Mouse (Mus musculus) adrenal gland, postnatal 25 days (tissue): ENCODE data around the gene Sec16b. TPM values are rescaled to one million over a fixed set of nuclear protein-coding genes. Genes with fewer than 3 reads are reported as not detected.

Experiments used
- DNase-seq: peaks from one replicate; pipeline ENCODE4 v3.0.0; 2021; ENCODE audit warnings: mixed read lengths
- total RNA-seq: library from RNA; stranded (reverse); gene quantifications from 2 replicates; pipeline ENCODE4 v1.2.3, GENCODE M21; 2021

Sec16b gene
- total RNA-seq, 1 experiment from 2014 or later = 0.58 TPM

DNA sequence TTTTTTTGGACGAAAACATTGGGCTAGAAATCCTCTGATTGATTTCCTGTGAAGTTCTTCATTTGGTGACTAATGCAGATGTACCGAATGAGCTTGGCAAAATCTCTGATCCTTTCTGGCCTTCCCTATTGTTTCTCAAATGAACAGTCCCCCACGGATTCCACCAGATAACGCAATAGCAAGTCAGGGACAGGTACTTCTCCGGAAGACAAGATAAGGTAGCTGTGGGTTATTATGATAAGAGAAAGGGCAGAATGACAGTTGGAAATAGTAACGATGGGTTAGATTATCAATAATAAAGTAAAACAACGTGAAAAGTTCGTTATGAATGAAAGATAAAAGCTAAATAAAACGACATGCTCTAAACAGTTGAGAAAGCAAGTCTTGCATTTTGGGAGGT lies 7.0 kb downstream of the Sec16b start:
- no peak for DNase-seq

- DNase-seq = no peak
Observed at GRCm38 (mm10) chr1:157514298-157514697, 7.8 kb downstream of the Sec16b start.

DNA sequence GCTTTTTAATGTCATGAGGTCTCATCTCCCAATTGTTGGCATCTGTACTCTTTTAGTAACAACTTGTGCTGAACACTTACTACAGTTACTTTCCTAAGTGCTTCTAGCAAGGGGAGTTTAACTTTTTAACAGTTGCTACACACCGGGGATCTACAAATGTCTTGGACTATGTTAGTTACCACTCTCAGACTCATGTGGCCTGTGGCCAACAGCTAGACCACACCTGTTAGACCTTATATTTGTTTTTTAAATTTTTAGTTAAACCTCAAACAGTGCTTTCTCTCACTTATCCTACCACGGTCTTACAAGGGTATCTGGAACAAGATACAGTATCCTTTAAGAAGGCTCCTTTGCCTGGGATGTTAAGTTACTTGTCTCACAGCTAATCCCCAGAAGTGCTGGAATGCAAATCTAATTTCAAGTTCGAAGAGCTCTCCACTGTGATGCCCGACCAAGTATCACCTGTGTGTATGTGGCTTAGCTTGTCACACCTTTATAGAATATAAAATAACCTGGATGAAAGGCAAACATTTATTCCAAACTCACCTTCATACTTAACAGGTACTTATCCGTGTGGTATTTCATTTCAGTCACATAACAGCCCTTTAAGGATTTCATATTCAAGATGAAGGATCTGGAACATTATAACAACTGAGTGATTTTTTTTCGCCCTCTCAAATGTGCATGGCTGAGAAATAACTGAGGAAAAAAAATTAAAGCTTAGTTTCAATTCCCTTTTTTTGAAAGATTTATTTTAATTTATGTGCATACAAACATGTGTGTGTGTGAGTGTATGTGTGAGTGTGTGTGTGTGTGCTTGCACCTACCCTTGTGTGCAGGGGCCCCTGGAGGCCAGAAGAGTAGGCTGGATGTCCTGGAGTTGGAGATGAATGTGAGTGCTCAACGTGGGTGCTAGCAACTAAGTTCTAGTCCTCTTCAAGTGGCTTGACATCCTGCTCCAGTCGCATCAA lies 10.6 kb downstream of the Sec16b start:
- DNase-seq = no peak

GRCm38 (mm10) chr1:157518111-157518523 lies 11.6 kb downstream of the Sec16b start:
- DNase-seq = peak; percentile 38

GRCm38 (mm10) chr1:157519396-157519795 lies 12.9 kb downstream of the Sec16b start:
- no peak for DNase-seq

GRCm38 (mm10) chr1:157522322-157522721 lies 15.8 kb downstream of the Sec16b start:
- no peak for DNase-seq

GRCm38 (mm10) chr1:157524775-157525174 lies 18.2 kb downstream of the Sec16b start:
- no peak for DNase-seq

DNA sequence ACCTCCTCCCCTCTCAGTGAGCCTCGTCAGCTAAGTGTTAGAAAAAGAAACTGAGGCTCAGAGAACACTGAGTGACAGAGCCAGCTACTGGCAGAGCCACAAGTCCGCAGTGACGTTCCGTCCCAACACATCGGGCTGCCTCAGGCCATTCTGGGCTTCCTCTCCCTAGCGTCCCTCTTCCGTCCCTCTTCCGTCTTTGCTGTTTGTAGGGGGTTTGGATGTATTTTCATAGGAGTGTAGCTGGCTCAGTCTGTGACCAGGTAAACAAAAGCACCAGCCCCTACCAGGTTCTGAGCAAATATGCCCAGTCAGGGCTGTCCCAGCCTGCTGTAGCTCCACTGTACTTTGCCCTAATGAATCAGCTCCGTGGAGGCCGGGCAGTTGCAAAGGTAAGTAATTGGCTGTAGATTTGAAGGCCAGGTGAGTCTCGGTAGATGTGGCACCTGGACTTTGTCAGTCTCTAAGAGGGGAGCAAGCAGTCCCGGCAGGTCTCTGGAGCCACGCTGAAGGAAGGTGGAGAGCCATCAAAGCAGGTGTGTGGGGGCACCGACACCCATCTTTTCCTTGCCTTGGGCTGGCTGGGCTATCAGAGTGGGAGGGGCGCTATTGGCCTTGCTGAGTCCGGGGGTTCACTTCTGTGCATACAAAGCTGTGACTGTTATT lies 19.3 kb downstream of the Sec16b start:
- no peak for DNase-seq

DNA sequence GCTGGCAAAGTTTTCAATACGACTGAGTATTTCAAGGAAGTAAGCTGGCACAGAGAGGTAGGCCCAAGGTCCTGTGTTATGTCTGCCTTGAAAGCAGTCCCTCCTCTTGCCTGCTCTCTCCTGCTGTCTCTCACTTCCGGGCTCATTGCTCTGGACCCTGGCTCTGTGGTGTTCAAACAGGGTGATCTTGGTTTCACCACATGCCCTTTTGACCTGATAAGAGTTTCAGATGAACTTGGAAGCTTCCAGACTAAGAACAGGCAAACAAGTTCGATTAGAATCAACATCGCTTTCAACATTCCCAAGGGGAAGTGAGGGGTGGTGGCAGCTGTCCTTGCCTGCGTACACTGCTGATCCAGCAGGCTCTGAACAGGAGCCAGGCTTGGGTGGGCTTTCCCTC lies 20.1 kb downstream of the Sec16b start:
- no peak for DNase-seq

GRCm38 (mm10) chr1:157532826-157533460 lies 26.4 kb downstream of the Sec16b start:
- no peak for DNase-seq

- DNase-seq = no peak
Observed at GRCm38 (mm10) chr1:157535571-157535970, 29.0 kb downstream of the Sec16b start.

DNA sequence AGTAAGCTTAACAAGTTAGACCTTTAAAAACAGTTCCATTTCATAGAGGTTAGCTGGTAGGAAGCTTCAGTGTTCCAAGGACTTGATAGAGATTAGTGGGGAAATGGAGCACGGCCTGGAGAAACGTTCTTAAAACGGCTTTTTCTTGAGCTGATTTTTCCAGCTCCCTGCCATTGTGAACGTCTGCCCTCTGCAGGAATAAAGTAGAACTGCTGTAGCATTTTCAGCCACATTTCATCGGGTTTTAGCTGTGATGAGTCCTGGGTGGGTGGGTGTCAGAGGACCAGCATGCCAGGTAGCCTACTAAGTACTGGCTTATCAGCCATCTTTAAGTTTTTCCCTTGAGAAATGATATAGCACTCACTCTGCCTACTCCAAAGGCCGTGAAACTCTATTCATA lies 29.9 kb downstream of the Sec16b start:
- DNase-seq = peak; percentile 10

DNA sequence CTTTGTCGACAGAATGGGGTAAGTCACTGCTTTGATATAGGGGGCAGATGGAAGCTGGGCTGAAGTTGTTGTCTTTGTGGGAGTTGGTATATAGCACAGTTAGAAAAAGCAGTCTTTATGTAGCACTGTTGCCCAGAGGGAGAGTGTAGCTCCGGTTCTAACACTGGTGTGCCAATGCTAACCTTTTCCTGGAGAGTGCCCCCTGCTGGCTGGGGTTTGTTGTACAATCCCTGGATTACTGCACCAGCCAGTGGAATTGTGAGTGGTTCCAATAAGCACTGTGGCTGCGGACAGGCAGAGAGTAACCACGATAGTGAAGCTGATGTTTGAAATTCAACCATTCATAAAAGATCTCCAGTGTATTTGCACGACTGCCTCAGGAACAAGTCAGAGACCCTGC lies 31.1 kb downstream of the Sec16b start:
- peak; percentile 49 for DNase-seq

DNA sequence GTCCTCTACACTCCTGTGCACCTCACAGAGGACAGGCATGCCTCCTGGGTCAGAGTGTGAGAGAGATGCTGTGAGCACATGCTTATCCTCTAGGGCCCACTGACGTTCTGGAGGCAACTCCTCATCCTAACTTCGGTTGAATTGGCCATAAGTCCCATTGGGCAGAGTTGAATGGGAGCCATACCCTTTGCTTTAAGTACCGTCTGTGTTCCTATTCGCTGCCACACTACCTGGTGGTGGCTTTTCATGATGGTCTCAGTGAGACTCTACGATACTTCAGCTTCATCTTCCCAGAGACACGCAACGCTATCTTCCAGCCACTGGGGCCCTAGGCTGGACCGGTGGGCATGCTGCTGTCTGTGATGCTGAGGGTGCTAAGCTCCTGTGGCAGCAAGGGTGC lies 38.5 kb downstream of the Sec16b start:
- no peak for DNase-seq

GRCm38 (mm10) chr1:157547658-157548057 lies 41.1 kb downstream of the Sec16b start:
- no peak for DNase-seq

DNA sequence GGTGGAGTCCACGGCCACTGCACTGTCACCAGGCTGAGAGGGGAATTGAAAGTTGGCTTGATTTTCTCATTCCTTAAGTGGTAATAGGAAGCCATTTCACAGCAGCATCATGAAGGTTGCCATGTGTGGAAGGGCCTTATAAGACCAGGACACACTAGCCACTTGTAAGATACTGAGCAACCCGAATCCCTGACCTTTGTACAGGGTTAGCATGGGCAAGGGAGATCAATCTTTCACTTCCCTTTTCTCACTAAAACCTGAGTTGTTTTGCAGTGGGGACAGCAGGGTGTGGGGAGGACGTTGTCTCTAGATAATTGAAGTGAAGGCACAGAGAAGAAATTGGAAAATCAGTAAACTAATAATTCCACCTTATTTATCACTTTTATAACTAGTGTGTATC lies 43.2 kb downstream of the Sec16b start:
- DNase-seq = no peak

- peak; percentile 50 for DNase-seq
Observed at GRCm38 (mm10) chr1:157552749-157553451, 46.4 kb downstream of the Sec16b start.

DNA sequence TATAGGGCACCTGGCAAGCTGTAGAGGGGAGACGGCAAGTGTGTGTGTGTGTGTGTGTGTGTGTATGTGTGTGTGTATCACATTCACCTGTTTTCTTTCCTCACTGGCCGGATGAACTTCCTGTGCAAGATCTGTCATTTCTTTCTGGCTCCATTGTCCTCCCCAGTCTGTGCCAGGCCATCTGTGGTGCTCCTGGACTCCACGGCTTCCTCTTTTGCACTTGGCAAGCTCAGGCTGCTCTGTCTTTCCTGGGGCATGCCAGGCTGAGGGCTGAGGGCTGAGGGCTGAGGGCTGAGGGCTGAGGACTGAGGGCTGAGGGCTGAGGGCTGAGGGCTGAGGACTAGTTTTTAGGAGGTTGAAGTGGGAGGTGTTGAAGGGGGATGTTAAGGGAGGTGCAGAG lies 47.6 kb downstream of the Sec16b start:
- peak; percentile 11 for DNase-seq

DNA sequence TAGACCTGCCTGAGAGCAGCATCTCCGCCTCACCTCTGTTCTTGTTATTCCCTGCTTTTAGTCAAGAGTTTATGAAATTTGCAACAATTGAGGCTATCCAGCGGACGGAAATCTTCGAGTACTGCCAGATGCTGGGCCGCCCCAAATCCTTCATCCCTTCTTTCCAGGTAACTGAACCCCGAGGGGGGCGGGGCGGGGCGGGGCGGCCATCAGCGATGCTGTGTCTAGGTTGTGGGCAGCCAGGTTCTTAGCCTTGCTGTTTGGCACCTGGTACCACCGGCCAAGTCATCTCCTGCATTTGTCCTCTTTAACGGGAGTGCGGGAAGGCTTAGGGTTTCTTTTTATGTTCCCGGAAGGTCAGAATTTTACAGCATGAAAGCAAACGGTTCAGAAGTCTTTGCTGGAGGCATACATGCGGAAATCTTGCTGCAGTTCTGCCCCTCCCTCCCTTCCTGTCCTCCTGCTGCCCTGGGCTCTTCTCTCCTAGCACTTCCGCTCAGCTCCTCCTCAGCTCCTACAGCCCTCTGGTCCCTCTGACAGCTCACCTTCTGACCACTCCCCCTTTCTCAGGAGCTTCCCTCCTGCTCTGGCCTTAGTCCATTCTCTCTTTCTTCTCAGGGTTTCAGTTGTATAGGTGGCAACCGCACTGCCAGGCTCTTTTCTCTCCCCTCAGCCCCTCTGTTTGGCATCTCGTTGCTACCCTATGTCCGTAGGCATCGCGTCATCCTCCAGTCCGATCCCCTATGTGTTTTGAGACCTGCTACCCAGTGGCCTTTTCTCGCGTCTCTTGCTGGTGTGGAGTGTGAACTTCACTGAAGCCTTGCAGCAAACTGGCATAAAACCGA lies 48.4 kb downstream of the Sec16b start:
- no peak for DNase-seq

- no peak for DNase-seq
Observed at GRCm38 (mm10) chr1:157555738-157556137, 49.2 kb downstream of the Sec16b start.

DNA sequence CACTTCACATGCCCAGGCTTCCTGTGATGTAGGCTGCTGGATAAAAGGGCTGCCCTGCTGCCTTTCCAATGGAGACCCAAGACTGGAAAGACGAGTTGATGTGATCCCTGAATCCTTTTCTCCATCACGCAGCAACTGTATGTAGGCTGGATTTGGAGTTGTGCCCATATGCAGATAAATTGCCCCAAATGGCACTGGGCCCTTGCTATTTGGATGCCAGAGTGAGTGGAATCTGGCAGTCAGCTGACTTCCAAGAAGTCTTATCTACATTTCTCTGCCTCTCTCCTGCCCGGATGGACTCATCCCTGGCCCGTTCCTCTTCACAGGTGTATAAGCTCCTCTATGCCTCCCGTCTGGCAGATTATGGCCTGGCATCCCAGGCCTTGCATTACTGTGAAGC lies 49.9 kb downstream of the Sec16b start:
- no peak for DNase-seq
